Mouse (Mus musculus) kidney, adult 2 months (tissue): ENCODE results near the gene Vps41.

Experiments used
- CTCF ChIP-seq: fragments of 200-500 bp; conservative IDR thresholded peaks from 2 replicates; pipeline ENCODE4 v1.5.1; 2011; ENCODE audit warnings: low read depth, mild to moderate bottlenecking, control low read depth, low read length, moderate library complexity, mixed read lengths; ENCODE audit not compliant: insufficient read depth, insufficient read length
- POLR2A ChIP-seq: fragments of 200-500 bp; IDR thresholded peaks from one replicate; pipeline ENCODE4 v1.6.1; 2011; ENCODE audit warnings: low read depth, low read length, control low read depth

DNA sequence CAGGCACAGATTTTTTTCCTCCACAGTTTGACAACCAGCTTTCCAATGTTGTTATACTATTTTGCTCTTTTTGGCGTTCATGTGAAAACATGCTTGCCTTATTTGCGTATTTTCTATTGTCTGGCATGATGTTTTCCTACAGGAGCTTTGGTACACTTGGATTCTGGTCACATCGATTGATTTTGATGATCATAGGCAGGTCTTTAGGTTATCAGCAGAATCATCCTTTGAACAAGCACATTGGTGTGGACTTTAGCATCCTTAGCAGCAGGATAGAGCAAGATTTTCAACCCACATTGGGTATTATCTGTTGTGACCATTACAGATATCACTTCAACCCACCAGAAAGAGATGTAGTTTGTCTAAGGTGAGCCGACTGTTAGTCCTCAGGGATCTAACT, 71.0 kb downstream of the Vps41 start:
- TF ChIP-seq CTCF (no peak), POLR2A (no peak)
